Mouse (Mus musculus) lung, postnatal 0 days (tissue): ENCODE data around the gene Tbc1d9.

Source experiments
- CTCF ChIP-seq: IDR thresholded peaks from 2 replicates; pipeline ENCODE4 v1.5.1; 2016; ENCODE audit warnings: antibody characterized with exemption, mild to moderate bottlenecking
- EP300 ChIP-seq: IDR thresholded peaks from 2 replicates; pipeline ENCODE4 v1.6.1; 2016; ENCODE audit warnings: antibody characterized with exemption, mild to moderate bottlenecking, control low read depth

GRCm38 (mm10) chr8:83181851-83182482 lies 16.8 kb downstream of the Tbc1d9 start:
- TF ChIP-seq CTCF (no peak), EP300 (no peak; the same call in 1 of the 2 replicates)
